Mouse (Mus musculus) erythroblast, embryonic 14.5 days (primary cell): ENCODE measurements around the gene Ccdc171.

Experiments
- GATA1 ChIP-seq: IDR thresholded peaks from 2 replicates; pipeline ENCODE4 v1.6.1; 2012; ENCODE audit warnings: low read length, inconsistent platforms, mixed read lengths
- TAL1 ChIP-seq: IDR thresholded peaks from 3 replicates; pipeline ENCODE4 v1.6.1; 2012; ENCODE audit warnings: low read length, inconsistent platforms, mixed read lengths

DNA sequence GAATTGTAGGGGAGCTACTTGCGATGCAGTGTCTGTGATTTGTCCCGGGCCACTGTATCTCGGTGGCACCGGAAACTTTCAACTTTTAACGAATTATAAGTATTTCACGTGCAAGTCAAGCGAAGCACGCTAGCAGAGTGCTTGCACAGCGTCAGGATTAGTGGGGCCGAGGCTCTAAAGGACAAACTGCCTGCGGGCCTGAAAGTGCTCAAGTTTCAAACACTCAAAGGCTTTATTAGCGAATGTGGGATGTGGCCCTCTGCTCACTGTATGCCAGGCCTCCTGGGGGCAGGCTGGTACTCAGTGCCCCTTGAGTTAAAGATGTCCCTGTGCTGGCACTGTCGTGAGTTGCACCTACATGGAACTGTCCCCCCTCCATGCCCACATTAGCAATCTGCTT, 266.5 kb downstream of the Ccdc171 start:
- no peak for TF ChIP-seq GATA1
- TF ChIP-seq TAL1, result no peak
